Mouse (Mus musculus): ENCODE measurements at regions not wholly inside any gene's neighbourhood (a gene's known extent, or its start where the extent isn't known, plus 50 kb on each side); places are given as distances from the start of the nearest gene placed in this dataset.

GRCm38 (mm10) chr11:114379411-114379824, 288.9 kb upstream of the Rpl38 start:
- Histone ChIP-seq H3K4me3 (no peak overlapping the region), H3K36me3 (ENCODE audit: control insufficient read depth, insufficient read depth, low read length) (no peaks in the 10 kb centered on the region), H3K4me1 (ENCODE audit: control insufficient read depth, insufficient read depth, low read length) (no peaks in the 10 kb centered on the region), H3K79me2 (replicated peaks; ENCODE audit: control insufficient read depth, insufficient read depth, low read length) (no peaks in the 10 kb centered on the region), H3K9ac (ENCODE audit: low read depth, low read length) (no peak overlapping the region), H3K27me3 (ENCODE audit: control insufficient read depth, insufficient read depth, low read length) (no peaks in the 10 kb centered on the region), H3K27ac (no peak overlapping the region)
- DNase-seq, result no peak
- intact Hi-C loops (cut with DNase I), result no loop called here
- TF ChIP-seq CTCF (IDR thresholded peaks at IDR 0.05) (no peak), EP300 (IDR thresholded peaks at IDR 0.05; ENCODE audit: insufficient read depth, low read depth, low read length) (no peak), POLR2A (IDR thresholded peaks at IDR 0.05; ENCODE audit: insufficient read depth, low read depth, low read length) (no peak)
- 58% methylated on average over 8 of the region's 8 CpGs for WGBS

- H3K4me3 ChIP-seq, result no peak overlapping the region
- H3K79me2 ChIP-seq (replicated peaks; ENCODE audit: control insufficient read depth, insufficient read depth, low read length), result no peaks in the 10 kb centered on the region
- TF ChIP-seq CTCF (IDR thresholded peaks at IDR 0.05) (no peak), POLR2A (IDR thresholded peaks at IDR 0.05; ENCODE audit: insufficient read depth, low read depth, low read length) (no peak), EP300 (IDR thresholded peaks at IDR 0.05; ENCODE audit: insufficient read depth, low read depth, low read length) (no peak)
- H3K36me3 ChIP-seq (ENCODE audit: control insufficient read depth, insufficient read depth, low read length), result no peaks in the 10 kb centered on the region; the same call in 1 of the 2 replicates
- no peaks in the 10 kb centered on the region for H3K27me3 ChIP-seq (ENCODE audit: control insufficient read depth, insufficient read depth, low read length)
- H3K27ac ChIP-seq, result no peak overlapping the region
- WGBS, result 66% methylated on average over 14 of the region's 14 CpGs
- intact Hi-C loops (cut with DNase I), result no loop called here
- no peaks in the 10 kb centered on the region for H3K4me1 ChIP-seq (ENCODE audit: control insufficient read depth, insufficient read depth, low read length)
- DNase-seq, result no peak
- H3K9ac ChIP-seq (ENCODE audit: low read depth, low read length), result no peak overlapping the region
Observed at GRCm38 (mm10) chr11:114375921-114376320, 292.4 kb upstream of the Rpl38 start.

GRCm38 (mm10) chr11:114370708-114371107, 297.6 kb upstream of the Rpl38 start:
- Histone ChIP-seq H3K79me2 (replicated peaks; ENCODE audit: control insufficient read depth, insufficient read depth, low read length) (no peaks in the 10 kb centered on the region), H3K36me3 (ENCODE audit: control insufficient read depth, insufficient read depth, low read length) (no peaks in the 10 kb centered on the region; the same call in 1 of the 2 replicates), H3K4me1 (ENCODE audit: control insufficient read depth, insufficient read depth, low read length) (no peaks in the 10 kb centered on the region), H3K4me3 (no peak overlapping the region), H3K27me3 (ENCODE audit: control insufficient read depth, insufficient read depth, low read length) (no peaks in the 10 kb centered on the region), H3K9ac (ENCODE audit: low read depth, low read length) (no peak overlapping the region), H3K27ac (no peak overlapping the region)
- WGBS, result 42% methylated on average over 10 of the region's 10 CpGs
- no peak for DNase-seq
- no peak for TF ChIP-seq EP300 (IDR thresholded peaks at IDR 0.05; ENCODE audit: insufficient read depth, low read depth, low read length)
- no peak for TF ChIP-seq POLR2A (IDR thresholded peaks at IDR 0.05; ENCODE audit: insufficient read depth, low read depth, low read length)
- TF ChIP-seq CTCF (IDR thresholded peaks at IDR 0.05), result no peak
- intact Hi-C loops (cut with DNase I), result no loop called here

- Histone ChIP-seq H3K4me3 (no peak overlapping the region), H3K27ac (no peak overlapping the region), H3K9ac (ENCODE audit: low read depth, low read length) (no peak overlapping the region), H3K79me2 (replicated peaks; ENCODE audit: control insufficient read depth, insufficient read depth, low read length) (no peaks in the 10 kb centered on the region), H3K27me3 (ENCODE audit: control insufficient read depth, insufficient read depth, low read length) (no peaks in the 10 kb centered on the region), H3K4me1 (ENCODE audit: control insufficient read depth, insufficient read depth, low read length) (no peaks in the 10 kb centered on the region), H3K36me3 (ENCODE audit: control insufficient read depth, insufficient read depth, low read length) (no peaks in the 10 kb centered on the region)
- 82% methylated on average over 7 of the region's 8 CpGs for WGBS
- intact Hi-C loops (cut with DNase I), result no loop called here
- TF ChIP-seq EP300 (IDR thresholded peaks at IDR 0.05; ENCODE audit: insufficient read depth, low read depth, low read length), result no peak
- no peak for TF ChIP-seq CTCF (IDR thresholded peaks at IDR 0.05)
- no peak for DNase-seq
Observed at GRCm38 (mm10) chr11:114367779-114368178, 300.5 kb upstream of the Rpl38 start.

GRCm38 (mm10) chr11:114360946-114361345, 294.1 kb upstream of the Sdk2 start:
- TF ChIP-seq EP300 (IDR thresholded peaks at IDR 0.05; ENCODE audit: insufficient read depth, low read depth, low read length) (no peak), POLR2A (IDR thresholded peaks at IDR 0.05; ENCODE audit: insufficient read depth, low read depth, low read length) (no peak), CTCF (IDR thresholded peaks at IDR 0.05) (no peak)
- H3K4me1 ChIP-seq (ENCODE audit: control insufficient read depth, insufficient read depth, low read length), result no peaks in the 10 kb centered on the region
- no peaks in the 10 kb centered on the region for H3K79me2 ChIP-seq (replicated peaks; ENCODE audit: control insufficient read depth, insufficient read depth, low read length)
- intact Hi-C loops (cut with DNase I), result no loop called here
- no peak for DNase-seq
- no peaks in the 10 kb centered on the region for H3K36me3 ChIP-seq (ENCODE audit: control insufficient read depth, insufficient read depth, low read length)
- 80% methylated on average over 8 of the region's 8 CpGs for WGBS
- H3K27ac ChIP-seq, result no peak overlapping the region
- no peaks in the 10 kb centered on the region for H3K27me3 ChIP-seq (ENCODE audit: control insufficient read depth, insufficient read depth, low read length)
- no peak overlapping the region for H3K9ac ChIP-seq (ENCODE audit: low read depth, low read length)
- H3K4me3 ChIP-seq, result no peak overlapping the region

- DNase-seq, result no peak
- intact Hi-C loops (cut with DNase I), result no loop called here
- no peak for TF ChIP-seq CTCF (IDR thresholded peaks at IDR 0.05)
- TF ChIP-seq POLR2A (IDR thresholded peaks at IDR 0.05; ENCODE audit: insufficient read depth, low read depth, low read length), result no peak
- no peak for TF ChIP-seq EP300 (IDR thresholded peaks at IDR 0.05; ENCODE audit: insufficient read depth, low read depth, low read length)
- Histone ChIP-seq H3K79me2 (replicated peaks; ENCODE audit: control insufficient read depth, insufficient read depth, low read length) (no peaks in the 10 kb centered on the region), H3K36me3 (ENCODE audit: control insufficient read depth, insufficient read depth, low read length) (no peaks in the 10 kb centered on the region), H3K27ac (no peak overlapping the region), H3K4me1 (ENCODE audit: control insufficient read depth, insufficient read depth, low read length) (no peaks in the 10 kb centered on the region), H3K27me3 (ENCODE audit: control insufficient read depth, insufficient read depth, low read length) (no peaks in the 10 kb centered on the region), H3K4me3 (no peak overlapping the region), H3K9ac (ENCODE audit: low read depth, low read length) (no peak overlapping the region)
- WGBS, result 82% methylated on average over 10 of the region's 10 CpGs
Observed at GRCm38 (mm10) chr11:114360321-114360720, 293.5 kb upstream of the Sdk2 start.

Measured in heart, adult 2 months (tissue).